Mouse (Mus musculus): ENCODE measurements around the gene Larp4b. TPM values are rescaled to one million over a fixed set of nuclear protein-coding genes. Genes with fewer than 3 reads are reported as not detected.

Larp4b gene
- polyA plus RNA-seq, 1 experiment from 2014 or later = 31.2 TPM

GRCm38 (mm10) chr13:9198728-9199464 lies 105.2 kb downstream of the Larp4b start:
- no peak overlapping the region for H3K9ac ChIP-seq
- 27% methylated on average over 19 of the region's 19 CpGs for WGBS
- H3K4me3 ChIP-seq = 0 out of 2 replicates have a peak overlapping the region, but pooled peaks have one; percentile 4

DNA sequence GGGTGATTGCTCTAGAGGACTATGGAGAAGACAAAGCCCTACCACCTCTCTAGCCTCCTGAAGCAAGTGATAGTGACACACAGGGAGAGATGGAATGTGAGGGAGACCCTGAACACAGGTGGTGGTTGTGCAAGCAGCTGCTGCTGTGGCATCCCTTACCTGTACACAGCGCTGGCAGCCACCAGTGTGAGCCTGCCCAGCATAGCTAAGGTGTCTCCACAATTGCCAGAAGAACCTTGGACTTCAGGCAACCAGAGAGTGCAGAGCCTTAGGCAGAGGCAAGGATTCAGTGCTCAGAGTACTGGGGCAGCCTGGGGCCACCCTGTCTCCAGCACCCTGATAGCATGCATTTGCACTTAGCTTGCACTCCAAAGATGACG lies 105.8 kb downstream of the Larp4b start:
- Histone ChIP-seq H3K4me2 (peak overlapping the region; percentile 41), H3K27me3 (no peaks in the 10 kb centered on the region), H3K4me1 (peaks cover 6% of the 10 kb centered on the region; the same call in 1 of the 2 replicates), H3K9me3 (no peaks in the 10 kb centered on the region), H3K9ac (no peak overlapping the region), H3K4me3 (no peak overlapping the region), H3K27ac (no peak overlapping the region), H3K36me3 (no peaks in the 10 kb centered on the region)
- ATAC-seq (ENCODE audit: borderline replicate concordance, extremely low read depth, low FRiP score, low TSS enrichment) = 0 out of 2 replicates have a peak, but pooled peaks have one; percentile 31
- 29% methylated on average over 2 of the region's 2 CpGs for WGBS

More at GRCm38 (mm10) chr13:9198728-9199464, 105.2 kb downstream of the Larp4b start:
- H3K4me1 ChIP-seq = peaks cover 6% of the 10 kb centered on the region; the same call in 1 of the 2 replicates
- H3K9me3 ChIP-seq = no peaks in the 10 kb centered on the region
- H3K36me3 ChIP-seq = no peaks in the 10 kb centered on the region
- H3K27me3 ChIP-seq = no peaks in the 10 kb centered on the region
- no peak overlapping the region for H3K27ac ChIP-seq
- peak; percentile 67; the same call in 1 of the 2 replicates for ATAC-seq (ENCODE audit: borderline replicate concordance, extremely low read depth, low FRiP score, low TSS enrichment)
- peak overlapping the region; percentile 41 for H3K4me2 ChIP-seq

DNA sequence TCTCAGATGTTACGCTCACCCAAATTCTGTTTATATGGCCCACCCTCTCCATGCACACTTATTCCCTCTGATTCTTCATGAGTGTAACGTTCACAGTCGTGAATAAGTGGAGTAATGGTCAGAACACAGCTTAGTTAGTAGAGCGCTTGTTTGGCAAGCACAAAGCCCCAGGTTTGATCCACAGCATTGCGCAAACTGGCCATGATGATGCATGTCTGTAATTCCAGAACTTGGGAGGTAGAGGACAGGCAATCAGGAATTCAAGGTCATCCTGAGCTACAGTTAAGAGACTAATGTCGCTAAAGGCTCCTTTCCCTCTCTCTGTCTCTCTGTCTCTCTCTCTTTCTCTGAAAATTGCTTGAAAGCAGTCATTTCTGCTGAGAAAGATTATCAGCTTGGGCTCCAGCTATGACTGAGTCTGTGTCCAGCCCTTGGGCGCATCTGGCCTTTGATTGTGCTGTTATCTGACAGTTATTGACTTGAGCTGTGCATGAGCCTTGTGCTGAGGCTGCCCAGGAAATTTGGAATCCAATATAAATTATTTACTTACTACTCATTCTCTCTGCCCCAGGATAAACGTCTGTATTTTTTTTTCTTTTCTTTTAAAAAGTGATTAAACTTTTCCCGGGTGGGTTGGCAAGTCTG lies 129.2 kb downstream of the Larp4b start:
- Histone ChIP-seq H3K9me3 (no peaks in the 10 kb centered on the region), H3K4me3 (peak overlapping the region; percentile 14; the same call in 1 of the 2 replicates), H3K4me2 (peak overlapping the region; percentile 50), H3K27ac (no peak overlapping the region), H3K9ac (no peak overlapping the region), H3K27me3 (no peaks in the 10 kb centered on the region), H3K4me1 (no peaks in the 10 kb centered on the region), H3K36me3 (no peaks in the 10 kb centered on the region)
- 66% methylated on average over 9 of the region's 9 CpGs for WGBS
- ATAC-seq (ENCODE audit: borderline replicate concordance, extremely low read depth, low FRiP score, low TSS enrichment) = no peak

Other genes starting within 250 kb of the Larp4b start
- 19.9 and 22.1 TPM in 2 replicates for gene Wdr37, start 222.0 kb upstream of the Larp4b start, polyA plus RNA-seq (2015; fragmentation: Nextera tagmentation; extraction: Ambion mirVana)
- 67.9 and 73.0 TPM in 2 replicates for gene Idi1, start 208.4 kb upstream of the Larp4b start, polyA plus RNA-seq (2015; fragmentation: Nextera tagmentation; extraction: Ambion mirVana)
- not detected in 2 replicates for gene Gm9745, start 145.7 kb upstream of the Larp4b start, polyA plus RNA-seq (2015; fragmentation: Nextera tagmentation; extraction: Ambion mirVana)
- gene Idi2, start 141.0 kb upstream of the Larp4b start, polyA plus RNA-seq (2015; fragmentation: Nextera tagmentation; extraction: Ambion mirVana) = 0.06 TPM in 1 of 2 replicates, not detected in the other
- 72.5 and 78.8 TPM in 2 replicates for gene Gtpbp4, start 97.8 kb upstream of the Larp4b start, polyA plus RNA-seq (2015; fragmentation: Nextera tagmentation; extraction: Ambion mirVana)
- 4.6 and 4.9 TPM in 2 replicates for gene Dip2c, start 182.6 kb downstream of the Larp4b start, polyA plus RNA-seq (2015; fragmentation: Nextera tagmentation; extraction: Ambion mirVana)

Data from lung, embryonic 15.5 days (tissue).